Mouse (Mus musculus) gastrocnemius, adult 2 months (tissue): Measurements from ENCODE around the gene Ntn1. TPM values are rescaled to one million over a fixed set of nuclear protein-coding genes. Genes with fewer than 3 reads are reported as not detected.

Source experiments
- DNase-seq: peaks from one replicate; pipeline ENCODE4 v3.0.0; 2022
- H3K27ac ChIP-seq: fragments of 200-600 bp; 2 replicates; pipeline ENCODE4 v1.8.1; 2022; ENCODE audit warnings: mild to moderate bottlenecking
- H3K4me3 ChIP-seq: fragments of 200-600 bp; 2 replicates; pipeline ENCODE4 v1.8.1; 2022; ENCODE audit warnings: mild to moderate bottlenecking, moderate library complexity
- CTCF ChIP-seq: fragments of 200-600 bp; IDR thresholded peaks from 2 replicates; pipeline ENCODE4 v1.8.1; 2022; ENCODE audit warnings: antibody characterized with exemption, mild to moderate bottlenecking, moderate library complexity
- intact Hi-C: fragments of 180-260 bp; cut with DNase I; formaldehyde crosslinking; loops from one replicate; pipeline ENCODE4 v1.15.1; 2025
- total RNA-seq, 2 experiments: library from RNA; stranded (reverse); gene quantifications; 2 replicates each; pipeline ENCODE4 v1.2.3; 2021

The Ntn1 gene
- total RNA-seq, 2 experiments from 2014 or later: 4.7 to 8.0 TPM

- Histone ChIP-seq H3K4me3 (no peak overlapping the region), H3K27ac (no peak overlapping the region)
- TF ChIP-seq CTCF: no peak
- DNase-seq: no peak
- intact Hi-C loops: no loop called here
Observed at GRCm38 (mm10) chr11:68203658-68204315, 196.8 kb downstream of the Ntn1 start.

- intact Hi-C loops: no loop called here
- no peak overlapping the region for H3K4me3 ChIP-seq
- TF ChIP-seq CTCF: no peak
- DNase-seq: no peak
- no peak overlapping the region for H3K27ac ChIP-seq
Observed at GRCm38 (mm10) chr11:68202561-68202960, 198.1 kb downstream of the Ntn1 start.

GRCm38 (mm10) chr11:68201811-68202459 is 198.7 kb downstream of the Ntn1 start:
- H3K4me3 ChIP-seq: no peak overlapping the region
- no peak for DNase-seq

GRCm38 (mm10) chr11:68201063-68201462 is 199.6 kb downstream of the Ntn1 start:
- no peak for DNase-seq
- TF ChIP-seq CTCF: no peak
- Histone ChIP-seq H3K4me3 (no peak overlapping the region), H3K27ac (no peak overlapping the region)
- intact Hi-C loops: no loop called here

More at GRCm38 (mm10) chr11:68201811-68202459, 198.7 kb downstream of the Ntn1 start:
- intact Hi-C loops: no loop called here
- no peak overlapping the region for H3K27ac ChIP-seq
- no peak for TF ChIP-seq CTCF

GRCm38 (mm10) chr11:68200500-68200899 is 200.1 kb downstream of the Ntn1 start:
- Histone ChIP-seq H3K4me3 (no peak overlapping the region), H3K27ac (no peak overlapping the region)
- intact Hi-C loops: no loop called here
- TF ChIP-seq CTCF: no peak
- DNase-seq: no peak

- Histone ChIP-seq H3K4me3 (no peak overlapping the region), H3K27ac (0 out of 2 replicates have a peak overlapping the region, but pooled peaks have one; percentile 21)
- DNase-seq: no peak
- intact Hi-C loops: no loop called here
- no peak for TF ChIP-seq CTCF
Observed at GRCm38 (mm10) chr11:68199801-68200423, 200.7 kb downstream of the Ntn1 start.

- Histone ChIP-seq H3K27ac (no peak overlapping the region), H3K4me3 (no peak overlapping the region)
- DNase-seq: no peak
- intact Hi-C loops: no loop called here
- TF ChIP-seq CTCF: no peak
Observed at GRCm38 (mm10) chr11:68199103-68199502, 201.5 kb downstream of the Ntn1 start.

GRCm38 (mm10) chr11:68198696-68199095 is 201.9 kb downstream of the Ntn1 start:
- TF ChIP-seq CTCF: no peak
- H3K4me3 ChIP-seq: no peak overlapping the region
- no peak overlapping the region for H3K27ac ChIP-seq
- DNase-seq: no peak
- intact Hi-C loops: no loop called here

DNA sequence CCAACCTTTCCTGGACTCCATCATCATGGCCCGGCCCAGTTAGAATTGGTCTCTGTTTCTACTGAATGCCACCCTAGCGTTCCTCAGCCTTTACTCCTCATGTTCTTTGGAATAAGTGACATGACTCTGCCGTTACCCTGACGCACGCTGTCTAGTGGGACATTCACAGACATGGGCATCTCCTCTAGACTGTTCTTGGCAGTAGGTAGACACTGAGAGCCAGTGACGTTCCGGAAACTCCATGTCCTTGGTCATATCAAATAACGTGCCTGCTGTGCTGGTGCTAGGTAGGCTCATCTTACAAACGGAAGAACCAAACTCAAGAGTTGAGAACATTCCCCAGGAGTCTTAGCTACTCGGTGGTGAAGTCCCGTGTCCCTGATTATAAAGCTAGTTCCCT is 203.2 kb downstream of the Ntn1 start:
- TF ChIP-seq CTCF: no peak
- intact Hi-C loops: no loop called here
- peak; percentile 52 for DNase-seq
- Histone ChIP-seq H3K4me3 (no peak overlapping the region), H3K27ac (peak overlapping the region; percentile 75)

DNA sequence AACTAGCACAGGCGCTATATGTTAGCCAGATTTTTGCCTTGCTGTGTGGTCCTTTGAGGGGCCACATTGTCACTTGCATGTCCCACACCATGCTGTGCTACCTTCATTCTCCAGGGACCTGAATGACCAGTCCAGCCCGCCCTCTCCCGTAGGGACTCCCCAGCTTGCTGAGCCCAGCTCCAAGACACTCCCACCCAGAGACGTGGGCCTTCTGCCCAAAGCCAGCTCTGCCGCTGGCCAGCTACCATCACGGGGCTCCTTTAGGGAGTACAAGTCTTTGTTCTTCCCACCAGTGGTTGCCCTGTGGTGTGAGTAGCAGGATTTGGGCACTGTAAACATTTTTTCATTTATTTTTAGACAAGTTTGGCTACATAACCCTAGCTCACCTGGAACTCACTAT is 204.1 kb downstream of the Ntn1 start:
- TF ChIP-seq CTCF: no peak
- Histone ChIP-seq H3K27ac (peak overlapping the region; percentile 75), H3K4me3 (no peak overlapping the region)
- intact Hi-C loops: no loop called here
- DNase-seq: peak; percentile 61

- DNase-seq: no peak
- intact Hi-C loops: no loop called here
- Histone ChIP-seq H3K27ac (peak overlapping the region; percentile 75; the same call in 1 of the 2 replicates), H3K4me3 (no peak overlapping the region)
- TF ChIP-seq CTCF: no peak
Observed at GRCm38 (mm10) chr11:68195693-68196176, 204.9 kb downstream of the Ntn1 start.

- TF ChIP-seq CTCF: peak; percentile 9; the same call in 1 of the 2 replicates
- no peak for DNase-seq
- Histone ChIP-seq H3K4me3 (no peak overlapping the region), H3K27ac (no peak overlapping the region; the same call in 1 of the 2 replicates)
- intact Hi-C loops: no loop called here
Observed at GRCm38 (mm10) chr11:68195168-68195567, 205.5 kb downstream of the Ntn1 start.

DNA sequence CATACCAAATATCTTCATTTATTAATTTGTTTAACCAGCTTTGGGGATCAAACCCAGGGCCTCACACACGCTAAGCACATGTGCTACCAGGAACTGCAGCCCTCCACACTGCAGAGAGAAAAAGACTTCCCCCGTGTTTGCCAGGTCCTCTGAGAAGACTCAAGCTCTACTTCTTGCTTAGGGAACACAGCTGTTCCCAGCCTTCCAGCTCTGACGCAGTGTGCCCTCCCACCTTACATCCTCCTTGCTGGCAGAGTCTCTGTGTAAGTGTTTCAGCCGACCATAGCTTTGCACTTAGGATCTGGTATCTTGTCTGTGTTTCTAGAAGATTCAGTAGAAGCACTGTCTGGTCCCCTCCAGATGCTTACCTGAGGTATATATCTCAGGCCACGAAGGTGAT is 209.8 kb downstream of the Ntn1 start:
- Histone ChIP-seq H3K27ac (no peak overlapping the region), H3K4me3 (no peak overlapping the region)
- DNase-seq: no peak
- no peak for TF ChIP-seq CTCF
- intact Hi-C loops: no loop called here
